Mouse (Mus musculus): Measurements from ENCODE around the gene Pitx2.

The Pitx2 gene

DNA sequence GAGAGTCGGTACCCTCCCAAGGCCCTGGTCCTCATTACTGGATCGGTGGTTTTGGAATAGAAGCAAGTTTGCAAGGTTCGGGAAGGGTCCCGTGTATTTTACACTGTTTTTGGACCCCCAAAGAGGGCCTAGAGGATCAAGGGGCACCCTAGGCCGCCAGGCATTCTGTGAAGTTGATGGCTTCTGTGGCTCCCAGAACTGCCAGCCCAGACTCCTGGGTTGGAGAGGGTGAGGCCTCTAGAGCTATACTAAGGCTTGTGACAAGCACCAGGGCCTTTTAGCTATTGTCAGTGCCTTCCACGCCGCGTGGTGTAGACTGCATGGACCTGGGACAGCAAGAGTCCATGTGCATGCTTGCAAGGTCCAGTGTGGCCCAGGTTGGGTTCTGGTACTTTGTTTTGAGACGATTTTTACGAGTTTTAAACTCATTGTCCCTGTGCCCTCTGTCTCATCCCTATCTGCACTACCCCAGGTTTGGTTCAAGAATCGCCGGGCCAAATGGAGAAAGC lies 18.2 kb downstream of the Pitx2 start:
- no peak for DNase-seq

DNA sequence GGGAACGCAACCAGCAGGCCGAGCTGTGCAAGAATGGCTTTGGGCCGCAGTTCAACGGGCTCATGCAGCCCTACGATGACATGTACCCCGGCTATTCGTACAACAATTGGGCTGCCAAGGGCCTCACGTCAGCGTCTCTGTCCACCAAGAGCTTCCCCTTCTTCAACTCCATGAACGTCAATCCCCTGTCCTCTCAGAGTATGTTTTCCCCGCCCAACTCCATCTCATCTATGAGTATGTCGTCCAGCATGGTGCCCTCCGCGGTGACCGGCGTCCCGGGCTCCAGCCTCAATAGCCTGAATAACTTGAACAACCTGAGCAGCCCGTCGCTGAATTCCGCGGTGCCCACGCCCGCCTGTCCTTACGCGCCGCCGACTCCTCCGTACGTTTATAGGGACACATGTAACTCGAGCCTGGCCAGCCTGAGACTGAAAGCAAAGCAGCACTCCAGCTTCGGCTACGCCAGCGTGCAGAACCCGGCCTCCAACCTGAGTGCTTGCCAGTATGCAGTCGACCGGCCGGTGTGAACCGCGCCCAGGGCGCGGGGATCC lies 18.8 kb downstream of the Pitx2 start:
- no peak for DNase-seq

- DNase-seq = no peak
Measured at GRCm38 (mm10) chr3:129220086-129220670, 20.5 kb downstream of the Pitx2 start.

DNA sequence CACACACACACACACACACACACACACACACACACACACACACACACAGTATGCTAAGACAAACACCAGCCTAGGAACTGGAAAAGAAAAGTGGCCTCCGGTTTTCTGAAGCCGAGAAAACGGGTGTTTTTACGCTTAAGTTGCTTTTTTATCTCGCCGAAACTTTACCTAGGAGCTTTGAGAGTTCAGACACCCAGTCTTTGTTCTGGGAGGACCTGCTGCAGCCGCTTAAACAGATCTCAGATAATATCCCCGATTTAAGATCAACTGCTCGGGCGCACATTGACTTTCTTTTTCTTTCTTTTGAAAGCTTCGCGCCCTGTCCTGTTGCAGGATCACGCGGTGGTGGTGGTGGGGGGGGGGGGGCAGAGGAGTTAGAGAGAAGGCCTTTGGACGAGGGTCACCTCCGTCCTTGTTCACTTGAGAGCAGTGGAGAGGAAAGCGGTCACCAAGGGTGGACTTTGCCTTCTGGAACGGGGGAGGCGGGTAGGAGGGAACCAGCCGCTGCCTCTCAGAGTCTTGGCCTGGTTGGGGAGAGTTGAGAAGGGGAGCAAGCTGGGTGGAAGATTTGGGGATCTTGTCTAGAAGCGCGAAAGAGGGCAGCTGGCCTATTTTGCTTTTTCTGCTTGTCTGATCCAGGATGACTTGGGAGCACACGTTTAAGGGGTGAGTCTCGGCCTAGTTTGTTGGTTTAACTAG lies 21.2 kb downstream of the Pitx2 start:
- DNase-seq = peak; percentile 76

DNA sequence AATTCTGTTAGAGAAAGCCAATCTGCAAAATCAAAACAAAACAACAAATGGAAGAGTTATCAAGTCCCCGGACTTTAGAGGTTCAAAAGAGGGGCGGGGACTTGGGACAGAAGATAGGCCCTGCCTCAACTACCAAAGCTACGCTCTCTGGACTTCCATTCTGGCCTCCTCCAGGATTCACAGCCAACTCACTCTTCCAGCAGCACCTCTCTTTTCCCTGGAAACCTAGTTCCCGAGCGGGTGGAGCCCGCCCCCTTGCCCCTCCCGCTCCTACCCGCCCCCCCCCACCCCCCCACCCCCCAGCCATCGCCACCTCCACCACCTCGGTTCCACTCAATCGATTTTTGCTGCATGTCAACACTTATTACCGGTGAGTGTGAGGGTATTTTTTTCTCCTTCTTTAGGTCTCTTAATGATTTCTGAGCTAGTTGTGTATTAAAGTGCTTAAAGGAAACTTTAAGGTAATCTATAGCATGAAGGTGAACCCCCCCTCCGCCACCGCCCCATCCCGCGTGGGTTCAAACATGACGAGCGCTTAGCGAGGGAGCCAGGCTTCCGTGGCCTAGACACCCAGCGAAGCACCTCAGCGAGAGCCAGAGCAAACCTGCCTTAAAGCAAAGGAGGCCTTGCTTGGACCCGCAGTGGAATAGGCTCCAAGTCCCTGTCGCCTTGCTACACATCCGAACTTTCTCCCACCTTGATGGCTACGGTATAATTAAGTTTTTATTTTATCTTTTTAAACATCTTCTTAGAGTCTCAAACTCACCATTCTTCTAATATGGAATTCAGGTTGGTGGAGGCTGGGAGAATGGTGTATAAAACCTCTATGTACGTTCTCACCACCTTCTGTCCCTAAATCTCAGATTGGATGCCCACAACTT lies 21.9 kb downstream of the Pitx2 start:
- DNase-seq = no peak

- DNase-seq = no peak
Measured at GRCm38 (mm10) chr3:129222448-129223290, 23.0 kb downstream of the Pitx2 start.

DNA sequence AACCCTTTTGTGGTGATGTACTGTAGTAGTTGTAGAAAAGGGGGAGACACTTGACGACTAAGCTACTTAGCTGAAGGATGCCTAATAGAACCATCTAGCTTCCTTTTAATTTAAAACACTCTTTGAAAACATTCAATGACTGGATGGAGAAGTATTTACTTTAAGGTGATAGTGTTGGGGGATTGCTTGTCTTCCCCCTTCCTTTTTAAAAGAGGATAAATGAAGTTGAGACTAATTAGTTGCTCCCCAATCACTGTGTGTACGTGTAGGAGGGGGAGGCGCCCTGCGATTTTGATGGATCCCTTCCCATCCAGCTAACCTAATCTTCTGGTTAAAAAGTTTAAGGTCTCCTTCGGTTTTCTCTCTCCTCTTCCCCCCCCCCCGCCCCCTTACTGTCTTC lies 23.7 kb downstream of the Pitx2 start:
- no peak for DNase-seq

- peak; percentile 45 for DNase-seq
Measured at GRCm38 (mm10) chr3:129223964-129224805, 24.5 kb downstream of the Pitx2 start.

DNA sequence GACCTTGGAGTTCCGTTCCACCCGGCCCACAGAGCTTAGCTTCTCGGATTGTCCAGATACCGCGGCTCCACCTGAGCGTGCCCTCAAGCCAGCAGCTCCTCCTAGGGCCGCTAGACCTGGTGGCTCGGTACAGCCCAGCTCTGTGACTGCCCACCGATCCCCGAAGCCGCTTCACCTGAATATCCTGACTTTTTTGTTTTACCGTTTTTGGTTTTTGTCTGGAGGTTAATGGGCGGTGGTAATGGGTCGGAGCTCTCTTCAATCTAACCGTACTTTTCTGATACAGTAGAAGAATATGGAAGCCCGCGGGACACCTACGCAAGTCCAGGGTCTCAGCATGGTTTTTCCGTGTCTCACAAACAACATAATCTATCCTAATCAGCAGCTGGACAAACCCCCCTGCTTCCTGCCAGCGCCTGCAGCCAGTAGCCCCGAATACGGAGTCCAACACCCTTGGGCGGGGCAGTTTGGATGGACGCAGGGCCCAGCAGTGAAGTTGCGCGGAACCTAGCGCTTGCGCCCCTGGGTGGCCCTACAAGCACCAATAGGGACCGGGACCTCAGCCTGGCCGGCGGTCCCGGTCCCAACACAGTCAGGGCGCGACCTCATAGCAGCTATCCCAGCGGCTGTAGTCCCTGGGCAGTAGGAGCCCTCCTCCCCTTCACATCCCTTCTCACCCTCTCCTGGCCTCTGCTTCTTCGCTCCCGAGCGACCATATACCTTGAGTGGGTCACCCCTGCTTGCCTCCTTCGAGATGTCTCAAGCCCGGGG lies 25.3 kb downstream of the Pitx2 start:
- peak; percentile 59 for DNase-seq

DNA sequence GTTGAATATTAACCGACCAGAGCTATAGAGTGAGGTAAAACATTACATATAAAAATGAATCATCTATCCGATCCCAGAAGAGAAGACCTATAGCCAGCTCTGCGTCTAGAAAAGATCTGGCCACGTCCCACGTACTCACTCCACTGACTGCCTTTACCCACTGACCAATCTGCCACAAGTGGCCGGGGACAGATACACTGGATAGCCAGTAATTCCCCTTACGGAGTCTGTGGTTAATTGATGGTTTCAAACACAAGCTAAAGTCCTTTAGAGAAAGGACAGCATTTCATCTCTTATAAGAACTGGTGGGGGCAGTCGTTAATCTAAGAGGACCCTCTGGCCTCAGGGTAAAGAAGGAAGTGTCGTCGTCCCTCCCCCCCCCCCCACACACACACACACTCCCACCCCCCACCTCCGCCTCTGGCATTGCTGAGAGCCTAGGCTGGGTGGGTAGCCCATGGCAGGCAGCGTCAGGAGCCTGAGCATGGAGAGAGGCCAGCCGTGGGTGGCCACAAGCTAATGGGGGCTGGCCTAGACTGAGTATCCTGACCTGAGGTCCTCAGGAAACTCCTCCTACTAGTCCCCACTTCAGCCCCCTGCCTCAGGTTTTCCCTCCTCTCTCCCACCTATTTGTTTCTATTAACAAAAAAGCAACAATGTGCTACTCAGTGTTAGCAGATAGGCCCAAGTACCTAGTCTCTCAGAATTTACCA lies 26.1 kb downstream of the Pitx2 start:
- no peak for DNase-seq

GRCm38 (mm10) chr3:129226681-129227080 lies 27.0 kb downstream of the Pitx2 start:
- DNase-seq = no peak

GRCm38 (mm10) chr3:129227331-129227730 lies 27.7 kb downstream of the Pitx2 start:
- no peak for DNase-seq

DNA sequence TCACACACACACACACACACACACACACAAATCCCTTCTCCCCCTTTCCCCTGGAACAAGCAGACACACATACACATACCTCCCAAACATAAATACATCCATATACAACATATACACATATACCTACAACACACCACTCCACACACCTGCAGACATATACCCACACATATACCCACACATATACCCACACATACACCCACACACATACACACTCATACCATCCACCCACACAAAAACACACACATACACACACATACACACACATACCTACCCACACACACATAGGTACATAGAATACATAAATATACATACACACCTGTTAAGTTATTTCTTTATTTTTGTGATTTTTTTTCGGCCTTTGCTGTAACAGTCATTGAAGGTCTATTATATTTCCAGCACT lies 38.3 kb downstream of the Pitx2 start:
- DNase-seq = no peak

DNA sequence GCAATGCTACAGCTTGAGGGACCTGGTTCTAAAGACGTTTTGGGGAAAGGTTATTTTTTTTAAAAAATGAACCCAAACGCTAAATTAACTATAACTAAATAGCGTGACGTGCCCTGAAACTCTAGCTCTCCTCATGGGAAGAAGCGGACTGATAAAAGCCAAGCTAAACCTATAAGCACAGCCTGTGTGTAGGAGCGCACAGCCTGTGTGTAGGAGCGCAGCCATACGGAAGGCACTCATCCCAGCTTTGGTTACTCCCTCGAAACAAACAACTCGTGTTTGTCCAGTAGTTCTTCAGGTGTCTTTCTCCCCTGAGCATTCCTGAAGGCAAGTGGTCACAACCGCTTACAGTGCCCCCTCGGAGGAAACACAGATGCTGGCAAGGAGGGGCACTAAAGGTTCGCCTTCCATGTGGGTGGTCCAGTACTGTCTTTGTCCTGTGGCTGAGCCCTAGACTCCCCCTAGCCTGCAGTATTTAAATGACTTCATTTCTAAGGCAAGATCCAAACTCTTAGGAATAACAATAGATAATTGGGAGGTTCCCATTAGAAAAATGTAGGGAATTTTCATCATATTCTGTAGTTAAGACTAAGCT lies 39.1 kb downstream of the Pitx2 start:
- no peak for DNase-seq

- DNase-seq = no peak
Measured at GRCm38 (mm10) chr3:129250997-129251396, 51.3 kb downstream of the Pitx2 start.

GRCm38 (mm10) chr3:129254246-129254645 lies 54.6 kb downstream of the Pitx2 start:
- DNase-seq = no peak

GRCm38 (mm10) chr3:129256283-129256682 lies 56.6 kb downstream of the Pitx2 start:
- DNase-seq = no peak

DNA sequence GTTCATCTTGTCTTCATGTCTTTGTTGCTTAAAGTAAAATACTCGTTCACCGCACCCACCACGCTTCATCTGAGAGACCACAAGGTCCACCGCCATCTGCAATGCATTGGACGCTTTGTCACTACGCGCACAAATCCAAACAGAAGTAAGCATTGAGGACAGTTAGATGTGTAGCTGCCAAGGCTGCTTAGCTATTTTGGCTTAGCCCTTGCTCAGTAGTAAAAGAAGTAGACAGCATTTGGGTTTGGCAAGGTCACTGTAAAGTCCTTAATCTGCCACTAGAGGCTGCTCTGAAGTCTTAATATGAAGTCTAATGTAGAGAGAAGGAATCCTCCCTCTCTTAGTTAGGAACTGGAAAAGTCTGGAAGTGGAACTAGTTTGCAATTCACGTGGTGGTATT lies 57.1 kb downstream of the Pitx2 start:
- DNase-seq = peak; percentile 37

DNA sequence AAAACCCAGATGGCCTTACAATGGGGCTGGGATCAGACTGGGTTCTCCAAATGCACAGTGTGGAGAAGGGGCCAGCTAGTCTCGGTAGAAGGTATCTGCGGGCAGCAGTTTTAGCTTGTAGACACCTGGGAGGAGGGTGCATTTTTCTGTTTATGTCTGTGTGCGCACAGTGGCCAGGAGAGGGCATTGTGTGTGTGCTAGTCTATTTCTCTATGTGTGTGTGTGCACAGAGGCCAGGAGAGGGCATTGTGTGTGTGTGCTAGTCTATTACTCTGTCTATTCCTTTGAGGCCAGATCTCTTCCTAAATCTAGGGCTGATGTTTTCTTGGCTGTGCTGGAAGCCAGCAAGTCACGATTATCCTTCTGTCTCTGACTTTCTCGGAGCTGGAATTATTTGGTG lies 58.8 kb downstream of the Pitx2 start:
- no peak for DNase-seq

Measured in kidney, postnatal 14 days (tissue).